In genomic region chr2:153175995-153176570, GRCm38 (mm10) we compare ENCODE assay signal across 13 mouse cellular contexts.
"Had no signal": no experiment of that assay in that cellular context is flagged by ENCODE, and none has a peak within 500 bp of the region (broad histone marks: within the 10 kb centered on the region; RNA-seq: fewer than 3 reads in every experiment).

No protein-coding gene starts in this region.

- H3K4me2 ChIP-seq: liver, embryonic 11.5 days; liver, embryonic 15.5 days; lung, embryonic 14.5 days; midbrain, embryonic 11.5 days; midbrain, embryonic 15.5 days; neural tube, embryonic 12.5 days had no signal

- H3K9ac ChIP-seq: liver, embryonic 15.5 days; lung, embryonic 14.5 days; midbrain, embryonic 15.5 days; neural tube, embryonic 12.5 days had no signal

- H3K4me1 ChIP-seq: midbrain, embryonic 15.5 days; neural tube, embryonic 12.5 days had no signal

- H3K27me3 ChIP-seq: liver, embryonic 15.5 days; megakaryocyte, embryonic 14.5 days; midbrain, embryonic 15.5 days; neural tube, embryonic 12.5 days had no signal

- H3K4me3 ChIP-seq: left cerebral cortex, adult 2 months; liver, embryonic 15.5 days; megakaryocyte, embryonic 14.5 days; midbrain, embryonic 15.5 days; neural tube, embryonic 12.5 days had no signal

- H3K27ac ChIP-seq: left cerebral cortex, adult 2 months; liver, embryonic 15.5 days; macrophage; midbrain, embryonic 15.5 days; neural tube, embryonic 12.5 days had no signal

- DNase-seq: kidney, adult 18-20 months; kidney, postnatal 25 days; lung, embryonic 14.5 days; thymus, adult 18-20 months; thymus, postnatal 14 days had no signal

- H3K9me3 ChIP-seq: liver, embryonic 15.5 days; megakaryocyte, embryonic 14.5 days; midbrain, embryonic 15.5 days; neural tube, embryonic 12.5 days had no signal

- ATAC-seq: midbrain, embryonic 15.5 days had no signal
